Mouse (Mus musculus): Measurements from ENCODE around the gene Olfr1331.
"Not testable (repeated sequence)": the region's sequence is repeated elsewhere in the genome, so short reads cannot be mapped to it uniquely, and the experiment has no call there.

Olfr1331 gene

DNA sequence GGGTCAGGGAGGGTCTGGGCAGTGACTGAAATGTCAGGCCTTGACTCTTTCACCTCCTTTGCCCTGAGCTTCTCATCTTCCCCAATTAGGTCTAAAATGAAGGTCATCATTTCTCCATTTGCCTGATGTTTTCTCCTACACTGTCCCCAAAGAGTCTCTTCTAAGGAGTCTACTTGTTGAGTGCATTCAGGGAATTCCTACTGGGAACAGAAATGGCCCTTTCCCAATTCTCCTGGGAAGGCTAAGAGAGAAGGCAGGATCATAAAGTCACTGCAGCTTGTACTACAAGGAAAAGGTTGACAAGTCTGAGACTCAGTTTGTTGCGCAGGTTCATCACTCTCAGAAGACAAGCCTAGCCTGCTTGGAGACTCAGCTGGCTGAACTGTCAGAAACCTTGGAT is at the start of gene Olfr1331:
Gene Olfr1331, plus strand, starts transcription at position 301 of the 400 bp plus-strand sequence.
- DNase-seq (ENCODE audit: low read depth in 1 of 2, low spot score in 2 of 2), result no peak

GRCm38 (mm10) chr4:118818921-118819320 is 45.5 kb upstream of the Olfr1331 start:
- no peak for DNase-seq (ENCODE audit: low read depth in 1 of 2, low spot score in 2 of 2)

DNA sequence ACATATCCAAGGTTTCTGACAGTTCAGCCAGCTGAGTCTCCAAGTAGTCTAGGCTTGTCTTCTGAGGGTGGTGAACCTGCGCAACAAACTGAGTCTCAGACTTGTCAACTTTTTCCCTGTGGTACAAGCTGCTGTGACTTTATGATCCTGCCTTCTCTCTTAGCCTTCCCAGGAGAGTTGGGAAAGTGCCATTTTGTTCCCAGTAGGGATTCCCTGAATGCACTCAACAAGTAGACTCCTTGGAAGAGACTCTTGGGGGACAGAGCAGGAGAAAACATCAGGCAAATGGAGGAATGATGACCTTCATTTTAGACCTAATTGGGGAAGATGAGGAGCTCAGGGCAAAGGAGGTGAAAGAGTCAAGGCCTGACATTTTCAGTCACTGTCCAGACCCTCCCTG is 28.3 kb upstream of the Olfr1331 start, which contains the start of gene Olfr1333:
Gene Olfr1333, minus strand, starts transcription at position 101 of the 400 bp plus-strand sequence.
- DNase-seq (ENCODE audit: low read depth in 1 of 2, low spot score in 2 of 2), result no peak

DNA sequence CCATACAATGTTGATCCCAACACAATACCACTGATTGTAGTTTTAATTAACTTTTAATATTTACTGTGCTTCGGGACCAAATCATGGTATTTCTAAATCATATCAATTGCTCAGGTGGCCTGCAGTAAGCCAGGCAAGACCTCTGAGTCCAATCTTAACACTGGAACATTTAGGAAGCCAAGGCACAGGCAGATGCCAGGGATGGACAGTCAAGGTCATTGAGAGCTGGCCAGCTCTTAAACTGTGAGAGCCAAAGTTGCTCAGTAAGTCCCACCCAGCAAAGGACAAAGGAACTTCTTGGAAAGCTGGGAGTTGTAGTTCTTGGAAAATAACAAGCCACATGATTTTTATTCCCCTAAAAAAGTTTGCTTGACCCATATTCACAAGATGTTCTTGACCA is 2.7 kb upstream of the Olfr1331 start:
- DNase-seq (ENCODE audit: low read depth in 1 of 2, low spot score in 2 of 2), result no peak

DNA sequence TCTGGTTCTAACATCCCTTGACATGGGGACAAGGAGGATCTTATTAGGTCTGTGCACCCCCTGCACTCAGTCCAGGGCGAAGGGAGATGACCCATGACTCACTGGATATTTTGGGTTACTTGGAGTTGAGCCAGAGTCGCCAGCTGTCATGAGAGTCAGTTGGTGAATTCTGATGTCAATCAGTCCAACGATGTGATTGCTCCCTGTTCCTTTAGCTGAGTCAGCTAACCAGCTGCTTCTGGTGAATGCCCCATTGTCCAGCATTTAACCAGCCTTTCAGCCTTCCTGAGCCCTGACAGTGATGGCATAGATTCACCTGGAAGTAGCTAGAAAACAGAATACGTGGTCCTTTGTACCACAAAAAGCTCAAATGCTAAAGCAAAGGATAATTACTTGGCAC is 1.7 kb upstream of the Olfr1331 start:
- no peak for DNase-seq (ENCODE audit: low read depth in 1 of 2, low spot score in 2 of 2)

- DNase-seq (ENCODE audit: low read depth in 1 of 2, low spot score in 2 of 2), result no peak
Observed at GRCm38 (mm10) chr4:118867566-118867965, 3.1 kb downstream of the Olfr1331 start.

- DNase-seq (ENCODE audit: low read depth in 1 of 2, low spot score in 2 of 2), result no peak
Observed at GRCm38 (mm10) chr4:118888297-118888696, 23.8 kb downstream of the Olfr1331 start, which contains the start of gene Olfr1330. Olfr1330 (plus strand) TSS chr4:118888597.

- DNase-seq (ENCODE audit: low read depth in 1 of 2, low spot score in 2 of 2), result no peak
Observed at GRCm38 (mm10) chr4:118901981-118902380, 37.5 kb downstream of the Olfr1331 start.

DNA sequence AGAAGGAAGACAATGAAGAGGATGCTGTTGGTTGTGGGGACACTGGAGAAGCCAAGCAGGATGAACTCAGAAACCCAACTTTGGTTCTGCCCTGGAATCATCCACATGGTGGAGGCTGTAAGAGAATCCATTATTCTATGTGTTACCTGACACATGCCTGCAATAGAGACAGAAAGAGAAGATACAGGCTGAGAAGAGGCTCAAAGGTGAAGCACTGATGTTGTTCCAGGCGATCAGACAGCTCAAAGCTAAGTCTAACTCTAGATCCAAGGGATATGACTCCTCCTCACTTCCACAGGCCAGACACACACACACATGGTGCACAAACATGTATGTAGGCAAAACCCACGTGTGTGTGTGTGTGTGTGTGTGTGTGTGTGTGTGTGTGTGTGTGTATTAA is 52.9 kb downstream of the Olfr1331 start, which contains the start of gene Olfr1329:
Gene Olfr1329, minus strand, starts transcription at position 101 of the 400 bp plus-strand sequence.
- DNase-seq (ENCODE audit: low read depth in 1 of 2, low spot score in 2 of 2), result not testable (repeated sequence)
